Mouse (Mus musculus): ENCODE results near the gene Slc9a3r2. TPM values are rescaled to one million over a fixed set of nuclear protein-coding genes. Genes with fewer than 3 reads are reported as not detected.

Gene Slc9a3r2
- 0.74 TPM for total RNA-seq (2023)

GRCm38 (mm10) chr17:24650070-24650616 is at the start of gene Slc9a3r2:
Gene Slc9a3r2, minus strand, starts transcription at chr17:24650327.

DNA sequence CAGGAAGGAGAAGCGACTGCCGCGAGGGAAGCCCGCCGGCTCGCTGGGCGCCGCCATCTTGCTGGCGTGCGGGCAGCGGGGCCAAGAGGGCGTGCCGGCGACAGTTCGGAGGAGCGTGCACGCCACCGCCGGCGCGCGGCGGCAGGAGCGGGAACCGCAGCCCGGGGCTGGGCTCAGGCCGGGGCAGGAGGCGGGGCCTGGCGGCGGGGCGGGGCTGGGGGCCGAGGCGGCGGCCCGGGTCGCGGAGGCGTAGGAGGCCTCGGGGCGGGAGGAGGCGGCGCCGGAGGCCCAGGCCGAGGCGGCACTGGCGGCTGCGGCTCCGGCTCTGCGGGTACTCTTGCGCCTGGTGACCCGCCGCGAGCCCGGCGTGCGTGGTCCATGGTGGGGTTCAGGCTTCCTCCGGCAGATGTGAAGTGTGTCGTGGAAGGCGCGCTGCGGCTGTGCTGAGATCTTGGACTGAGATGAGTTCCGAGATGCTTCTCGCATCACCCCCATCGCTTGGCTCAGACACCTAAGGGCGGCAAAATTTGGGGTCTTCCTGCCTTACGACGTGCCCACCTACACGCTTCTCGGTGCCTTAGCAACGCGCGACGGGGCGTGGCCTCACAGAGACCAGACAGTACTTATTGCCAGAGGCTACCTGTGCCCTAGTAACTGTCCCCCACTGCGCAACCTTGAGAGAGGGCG is 46.0 kb upstream of the Slc9a3r2 start, which contains the start of the genes Gfer and Noxo1:
Gfer (minus strand) TSS at position 146 of the 687 bp plus-strand sequence.
Noxo1 (plus strand) TSS at position 224 of the 687 bp plus-strand sequence.

DNA sequence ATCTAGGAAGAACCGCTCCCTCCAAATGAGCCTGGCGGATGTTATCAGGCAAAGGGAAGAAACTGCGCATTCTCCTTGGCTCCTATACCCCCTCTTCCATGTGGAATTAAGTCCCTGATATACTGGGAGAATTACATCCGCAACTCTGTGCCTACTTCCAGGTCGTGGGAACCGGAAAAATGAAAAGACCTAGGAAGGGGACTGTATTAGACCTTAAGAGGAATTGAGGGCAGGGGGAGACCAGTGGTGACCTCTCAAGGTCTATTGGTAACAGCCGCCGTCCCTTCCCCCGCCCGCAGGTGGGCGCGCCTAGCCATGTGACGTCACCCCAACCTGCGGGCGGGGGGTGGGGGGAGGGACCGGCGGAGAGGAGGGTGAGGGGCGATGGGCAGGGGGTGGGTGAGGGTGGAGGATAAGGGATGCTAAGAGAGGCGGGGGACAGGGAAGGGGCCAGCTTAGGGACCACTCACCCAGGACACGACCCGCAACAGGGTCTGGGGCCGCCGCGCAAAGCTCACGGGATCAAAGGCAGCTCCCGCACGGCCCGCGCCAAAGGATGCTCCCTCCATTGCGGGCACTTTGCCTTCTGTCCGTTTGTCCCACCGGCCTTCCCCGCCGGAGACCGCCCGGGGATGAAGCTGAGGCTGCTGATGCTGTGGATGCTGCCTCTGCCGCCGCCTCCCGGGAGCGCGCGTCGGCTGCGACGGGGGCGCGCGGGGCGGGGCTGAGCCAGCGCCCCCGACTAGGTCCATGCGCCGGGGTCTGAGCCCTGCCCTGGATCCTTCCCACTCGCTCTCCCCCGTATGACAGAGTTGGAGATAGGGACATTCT is 39.3 kb upstream of the Slc9a3r2 start, which contains the start of gene Syngr3:
Syngr3 (minus strand) TSS at position 705 of the 831 bp plus-strand sequence.

DNA sequence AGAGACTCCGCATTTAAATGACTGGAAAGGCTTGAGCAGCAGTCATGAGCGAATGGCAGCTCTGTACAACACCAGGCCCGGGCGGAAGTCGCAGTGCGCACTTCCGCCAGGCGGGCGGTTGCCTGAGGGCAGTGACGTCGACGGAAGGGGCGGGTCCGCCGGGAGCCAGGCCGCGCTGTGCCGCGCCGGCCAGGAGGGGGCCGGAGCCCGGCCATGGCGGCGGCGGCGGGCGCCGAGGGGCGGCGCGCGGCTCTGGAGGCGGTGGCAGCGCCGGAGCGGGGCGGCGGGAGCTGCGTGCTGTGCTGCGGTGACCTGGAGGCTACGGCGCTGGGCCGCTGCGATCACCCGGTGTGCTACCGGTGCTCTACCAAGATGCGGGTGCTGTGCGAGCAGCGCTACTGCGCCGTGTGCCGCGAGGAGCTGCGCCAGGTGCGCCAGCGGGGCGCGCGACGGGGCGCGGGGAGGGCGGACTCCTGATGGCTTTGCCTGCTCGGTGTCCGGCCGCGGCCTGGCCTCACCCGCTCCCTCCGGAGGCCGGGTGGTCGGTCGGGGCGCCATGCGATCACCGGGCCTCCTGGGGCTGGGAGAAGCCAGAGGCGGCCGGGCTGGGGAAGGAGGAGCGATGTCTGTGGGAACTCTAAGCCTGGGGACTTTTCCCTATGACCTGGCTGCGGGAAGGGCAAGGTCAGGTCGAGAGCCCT is 19.6 kb upstream of the Slc9a3r2 start, which contains the start of gene Zfp598:
Zfp598 (plus strand) TSS at position 143 of the 701 bp plus-strand sequence.

GRCm38 (mm10) chr17:24658017-24658758 is 8.1 kb upstream of the Slc9a3r2 start, which contains the start of gene Npw:
Gene Npw, minus strand, starts transcription at chr17:24658457.

GRCm38 (mm10) chr17:24632167-24632812 is 17.8 kb downstream of the Slc9a3r2 start, which contains the start of the genes Tsc2 and Nthl1:
Gene Tsc2, minus strand, starts transcription at chr17:24632630.
Gene Nthl1, plus strand, starts transcription at chr17:24632680.

Other genes with a start within 250 kb of the Slc9a3r2 start
- 178 TPM for gene Rnps1, start 235.8 kb downstream of the Slc9a3r2 start, total RNA-seq (2023)
- gene Eci1, start 223.7 kb downstream of the Slc9a3r2 start, total RNA-seq (2023): 16.9 TPM
- gene Dnase1l2, start 207.2 kb downstream of the Slc9a3r2 start, total RNA-seq (2023): 5.4 TPM
- gene E4f1, start 180.0 kb downstream of the Slc9a3r2 start, total RNA-seq (2023): 80.5 TPM
- 13.1 TPM for gene Pgp, start 179.9 kb downstream of the Slc9a3r2 start, total RNA-seq (2023)
- gene Bricd5, start 176.4 kb downstream of the Slc9a3r2 start, total RNA-seq (2023): 0.89 TPM
- 23.8 TPM for gene Mlst8, start 171.2 kb downstream of the Slc9a3r2 start, total RNA-seq (2023)
- not detected for gene Caskin1, start 161.7 kb downstream of the Slc9a3r2 start, total RNA-seq (2023)
- 179 TPM for gene Traf7, start 122.4 kb downstream of the Slc9a3r2 start, total RNA-seq (2023)
- gene Rab26, start 116.1 kb downstream of the Slc9a3r2 start, total RNA-seq (2023): 1.5 TPM
- 107 TPM for gene Pkd1, start 100.5 kb downstream of the Slc9a3r2 start, total RNA-seq (2023)
- 62.2 TPM for gene Tsc2, start 17.7 kb downstream of the Slc9a3r2 start, total RNA-seq (2023)
- 4.5 TPM for gene Nthl1, start 17.6 kb downstream of the Slc9a3r2 start, total RNA-seq (2023)
- not detected for gene Npw, start 8.1 kb upstream of the Slc9a3r2 start, total RNA-seq (2023)
- 65.9 TPM for gene Zfp598, start 19.4 kb upstream of the Slc9a3r2 start, total RNA-seq (2023)
- not detected for gene Syngr3, start 39.6 kb upstream of the Slc9a3r2 start, total RNA-seq (2023)
- 19.5 TPM for gene Gfer, start 45.8 kb upstream of the Slc9a3r2 start, total RNA-seq (2023)
- 3.9 TPM for gene Noxo1, start 45.9 kb upstream of the Slc9a3r2 start, total RNA-seq (2023)
- 24.9 TPM for gene Tbl3, start 57.3 kb upstream of the Slc9a3r2 start, total RNA-seq (2023)
- gene Rnf151, start 67.7 kb upstream of the Slc9a3r2 start, total RNA-seq (2023): not detected
- 1,499 TPM for gene Rps2, start 67.8 kb upstream of the Slc9a3r2 start, total RNA-seq (2023)
- gene Ndufb10, start 74.2 kb upstream of the Slc9a3r2 start, total RNA-seq (2023): 70.6 TPM
- gene Rpl3l, start 77.5 kb upstream of the Slc9a3r2 start, total RNA-seq (2023): not detected
- 37.8 TPM for gene Msrb1, start 86.3 kb upstream of the Slc9a3r2 start, total RNA-seq (2023)
- gene Hs3st6, start 102.7 kb upstream of the Slc9a3r2 start, total RNA-seq (2023): not detected
- gene Meiob, start 154.0 kb upstream of the Slc9a3r2 start, total RNA-seq (2023): not detected
- 33.2 TPM for gene Hagh, start 189.8 kb upstream of the Slc9a3r2 start, total RNA-seq (2023)
- gene Fahd1, start 200.0 kb upstream of the Slc9a3r2 start, total RNA-seq (2023): 2.7 TPM
- not detected for gene Igfals, start 215.7 kb upstream of the Slc9a3r2 start, total RNA-seq (2023)
- gene Nubp2, start 236.0 kb upstream of the Slc9a3r2 start, total RNA-seq (2023): 52.8 TPM
- gene Spsb3, start 236.3 kb upstream of the Slc9a3r2 start, total RNA-seq (2023): 31.2 TPM
- 59.7 TPM for gene Eme2, start 244.8 kb upstream of the Slc9a3r2 start, total RNA-seq (2023)
- 45.5 TPM for gene Mrps34, start 244.8 kb upstream of the Slc9a3r2 start, total RNA-seq (2023)
- gene Nme3, start 246.2 kb upstream of the Slc9a3r2 start, total RNA-seq (2023): 26.5 TPM